Mouse (Mus musculus): ENCODE measurements around the gene Ccdc85a. TPM values are rescaled to one million over a fixed set of nuclear protein-coding genes. Genes with fewer than 3 reads are reported as not detected.

The Ccdc85a gene
- 1.5 and 1.8 TPM in 2 replicates for polyA plus RNA-seq (2015; fragmentation: Nextera tagmentation; extraction: Ambion mirVana)

DNA sequence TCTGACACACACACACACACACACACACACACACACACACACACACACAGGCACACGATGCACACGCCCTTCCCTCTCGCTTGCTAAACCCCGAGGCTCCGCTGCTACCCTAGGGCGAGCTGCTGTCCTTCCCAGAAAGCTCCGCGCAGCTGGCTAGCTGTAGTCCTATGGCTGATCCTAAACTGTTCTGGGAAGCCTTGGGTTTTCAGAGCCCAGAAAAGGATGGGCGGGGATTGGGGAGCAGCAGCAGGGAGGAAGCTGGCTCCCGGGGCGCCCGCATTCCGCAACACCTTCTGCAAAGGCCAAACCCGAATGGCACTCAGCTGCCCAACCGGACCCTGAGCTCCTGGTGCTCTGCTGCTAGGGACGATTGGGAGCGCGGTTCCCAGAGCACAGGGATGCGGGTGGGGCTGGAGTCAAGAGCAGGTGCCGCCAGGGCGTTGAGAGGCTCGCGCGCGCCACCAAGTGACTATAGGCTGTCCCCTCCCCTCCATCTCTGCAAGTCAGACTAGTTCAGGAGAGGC lies at the start of gene Ccdc85a:
Gene Ccdc85a (minus strand): TSS at position 414 of the 524 bp plus-strand sequence.

GRCm38 (mm10) chr11:28339224-28340150 lies 244.6 kb downstream of the Ccdc85a start, which contains the start of gene Gm6685:
TSS of gene Gm6685 (minus strand) at chr11:28339867.

Other genes starting within 250 kb of the Ccdc85a start
- gene Gm6685, start 244.5 kb downstream of the Ccdc85a start, polyA plus RNA-seq (2015; fragmentation: Nextera tagmentation; extraction: Ambion mirVana): 0.33 TPM in 1 of 2 replicates, not detected in the other